Mouse (Mus musculus): ENCODE measurements around the gene Gm8212. TPM values are rescaled to one million over a fixed set of nuclear protein-coding genes. Genes with fewer than 3 reads are reported as not detected.
"Not testable (repeated sequence)": the region's sequence is repeated elsewhere in the genome, so short reads cannot be mapped to it uniquely, and the experiment has no call there.

Gene Gm8212
- not detected in 2 replicates for polyA plus RNA-seq (2011; ENCODE audit: insufficient read depth, insufficient read length, low replicate concordance, missing spikeins)

DNA sequence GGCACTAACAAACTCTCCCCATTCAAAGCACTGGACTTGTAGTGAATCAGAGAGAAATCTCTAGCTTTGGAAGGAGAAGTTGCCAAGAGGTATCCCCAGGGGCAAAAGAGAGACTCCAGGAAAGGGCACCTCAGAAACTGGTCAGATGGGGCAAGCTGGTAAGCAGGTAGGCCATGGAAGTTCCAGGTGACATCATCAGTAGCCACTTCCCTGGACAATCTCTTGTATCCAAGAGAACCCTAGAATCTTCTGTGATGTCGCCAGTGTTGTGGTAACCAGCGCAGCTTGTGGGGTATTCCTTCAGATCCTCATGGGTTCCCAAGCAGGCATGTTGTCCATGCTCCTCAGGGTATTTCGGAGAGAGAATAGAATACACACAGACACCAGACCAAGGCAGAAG, at the start of gene Gm8212:
TSS of gene Gm8212 (plus strand) at position 301 of the 400 bp plus-strand sequence.
- H3K4me1 ChIP-seq (ENCODE audit: control insufficient read depth, insufficient read depth, low read length); H3K4me3 ChIP-seq (replicated peaks; ENCODE audit: control insufficient read depth, low read depth, low read length); H3K27ac ChIP-seq (ENCODE audit: control insufficient read depth, insufficient read depth, low read depth, low read length, poor library complexity): not testable (repeated sequence)
- 70% methylated on average over 2 of the region's 3 CpGs for WGBS

DNA sequence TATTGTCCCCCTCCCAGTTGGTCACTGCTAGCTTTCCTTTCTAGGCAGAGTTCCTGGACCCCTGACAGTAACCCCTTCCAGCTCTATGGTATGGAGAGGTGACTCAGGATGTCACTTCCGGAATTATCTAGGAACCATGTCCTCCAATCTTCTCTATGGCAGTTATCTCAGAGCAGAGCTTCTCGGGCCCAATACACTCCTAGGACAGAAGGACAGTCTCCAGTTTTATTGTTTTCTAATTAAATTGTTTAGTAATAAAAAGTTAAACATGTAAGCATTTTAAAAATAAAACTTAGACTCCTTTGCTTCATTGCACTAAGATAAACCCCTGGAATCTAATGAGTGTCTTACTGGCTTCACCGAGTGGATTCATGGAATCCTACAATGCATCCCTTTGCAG, 15.7 kb downstream of the Gm8212 start, which contains the start of gene 4930503E14Rik:
TSS of gene 4930503E14Rik (minus strand) at position 101 of the 400 bp plus-strand sequence.
- WGBS: 82% methylated on average over 3 of the region's 3 CpGs
- H3K4me1 ChIP-seq (ENCODE audit: control insufficient read depth, insufficient read depth, low read length); H3K4me3 ChIP-seq (replicated peaks; ENCODE audit: control insufficient read depth, low read depth, low read length); H3K27ac ChIP-seq (ENCODE audit: control insufficient read depth, insufficient read depth, low read depth, low read length, poor library complexity): not testable (repeated sequence)

- Histone ChIP-seq H3K27ac (ENCODE audit: control insufficient read depth, insufficient read depth, low read depth, low read length, poor library complexity) (no peak overlapping the region), H3K4me3 (replicated peaks; ENCODE audit: control insufficient read depth, low read depth, low read length) (no peak overlapping the region), H3K4me1 (ENCODE audit: control insufficient read depth, insufficient read depth, low read length) (no peaks in the 10 kb centered on the region)
- TF ChIP-seq POLR2A (IDR thresholded peaks at IDR 0.05; ENCODE audit: borderline replicate concordance, control insufficient read depth, low read depth, low read length) (no peak), CTCF (IDR thresholded peaks at IDR 0.05; ENCODE audit: control insufficient read depth, insufficient read depth, low read length) (no peak)
- 84% methylated on average over 16 of the region's 16 CpGs for WGBS
Observed at GRCm38 (mm10) chr14:44248039-44248438, 50.6 kb downstream of the Gm8212 start.

Other genes with a start within 250 kb of the Gm8212 start
- gene Ang5, start 240.6 kb upstream of the Gm8212 start, polyA plus RNA-seq (2011; ENCODE audit: insufficient read depth, insufficient read length, low replicate concordance, missing spikeins): not detected in 2 replicates
- not detected in 2 replicates for gene Ang6, start 195.4 kb upstream of the Gm8212 start, polyA plus RNA-seq (2011; ENCODE audit: insufficient read depth, insufficient read length, low replicate concordance, missing spikeins)
- 13.7 and 37.7 TPM in 2 replicates for gene Ear2, start 95.0 kb upstream of the Gm8212 start, polyA plus RNA-seq (2011; ENCODE audit: insufficient read depth, insufficient read length, low replicate concordance, missing spikeins)
- gene Gm3327, start 73.8 kb upstream of the Gm8212 start, polyA plus RNA-seq (2011; ENCODE audit: insufficient read depth, insufficient read length, low replicate concordance, missing spikeins): not detected in 2 replicates
- gene 4930503E14Rik, start 15.6 kb downstream of the Gm8212 start, polyA plus RNA-seq (2011; ENCODE audit: insufficient read depth, insufficient read length, low replicate concordance, missing spikeins): not detected in 2 replicates
- not detected in 2 replicates for gene Gm8220, start 87.9 kb downstream of the Gm8212 start, polyA plus RNA-seq (2011; ENCODE audit: insufficient read depth, insufficient read length, low replicate concordance, missing spikeins)
- gene Gm5930, start 140.9 kb downstream of the Gm8212 start, polyA plus RNA-seq (2011; ENCODE audit: insufficient read depth, insufficient read length, low replicate concordance, missing spikeins): not detected in 2 replicates
- gene Gm8229, start 167.7 kb downstream of the Gm8212 start, polyA plus RNA-seq (2011; ENCODE audit: insufficient read depth, insufficient read length, low replicate concordance, missing spikeins): not detected in 2 replicates
- not detected in 2 replicates for gene Gm3371, start 213.0 kb downstream of the Gm8212 start, polyA plus RNA-seq (2011; ENCODE audit: insufficient read depth, insufficient read length, low replicate concordance, missing spikeins)
- not detected in 2 replicates for gene Gm8232, start 236.0 kb downstream of the Gm8212 start, polyA plus RNA-seq (2011; ENCODE audit: insufficient read depth, insufficient read length, low replicate concordance, missing spikeins)

Measured in bone marrow, adult 2 months (tissue).